In the genomic region with DNA sequence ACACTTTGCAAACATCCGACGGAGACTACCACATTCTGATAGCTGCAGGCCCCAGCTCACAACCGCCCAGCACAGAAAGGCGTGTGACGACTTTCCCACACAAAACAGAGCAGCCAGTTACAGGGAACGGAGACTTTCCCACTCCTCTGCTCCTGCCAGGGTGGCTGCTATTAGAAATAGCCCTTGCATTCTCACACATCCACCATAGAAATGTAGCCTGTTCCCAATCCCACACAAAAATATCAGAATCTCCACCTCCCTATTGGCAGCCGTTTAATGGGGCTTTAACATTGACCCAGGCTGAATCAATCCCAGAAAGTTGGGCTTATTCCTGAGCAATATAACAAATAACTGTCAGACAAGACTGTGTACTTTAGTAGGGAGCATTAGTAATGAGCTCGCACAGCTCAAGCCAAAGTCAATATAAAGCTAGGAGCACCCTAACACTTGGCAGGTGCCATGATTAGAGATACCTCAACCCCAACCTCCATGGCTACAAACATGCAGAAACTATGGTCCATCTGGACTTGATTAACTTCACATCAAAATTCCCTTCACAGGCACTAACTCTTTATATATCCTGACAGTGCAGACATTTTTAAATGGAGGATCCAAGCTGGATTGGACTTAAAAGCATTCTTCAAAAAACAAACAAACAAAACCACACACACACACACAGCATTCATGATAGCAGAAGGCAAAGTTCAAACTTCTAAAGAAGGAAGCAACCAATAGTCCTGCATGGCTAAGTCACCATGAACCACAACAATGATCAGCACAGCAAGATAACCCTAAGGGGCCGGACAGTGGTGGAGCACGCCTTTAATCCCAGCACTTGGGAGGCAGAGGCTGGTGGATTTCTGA, we compare ENCODE assay signal across 20 mouse cellular contexts. TPM values are rescaled to one million over a fixed set of nuclear protein-coding genes. Genes with fewer than 3 reads are reported as not detected.
DNase-seq lines count a peak whose midpoint lies in the region; ATAC-seq and TF ChIP-seq lines count a peak whose summit lies in the region.
"Had no signal": no experiment of that assay in that cellular context is flagged by ENCODE, and none has a peak within 500 bp of the region (broad histone marks: within the 10 kb centered on the region; RNA-seq: fewer than 3 reads in every experiment).

No protein-coding gene starts in this region.

- H3K4me2 ChIP-seq in limb, embryonic 15.5 days = no peak overlapping the region
- H3K4me2 ChIP-seq: heart, embryonic 12.5 days; hindbrain, embryonic 15.5 days; midbrain, embryonic 13.5 days; neural tube, embryonic 15.5 days had no signal

- H3K27ac ChIP-seq in liver, adult 2 months (replicated peaks; ENCODE audit: insufficient read depth, low read depth, low read length) = no peak overlapping the region
- 0 out of 2 replicates have a peak overlapping the region, but pooled peaks have one; percentile 12 for H3K27ac ChIP-seq in limb, embryonic 15.5 days
- H3K27ac ChIP-seq: hindbrain, embryonic 15.5 days; midbrain, embryonic 13.5 days; neural tube, embryonic 15.5 days had no signal

- H3K9me3 ChIP-seq in limb, embryonic 15.5 days = no peaks in the 10 kb centered on the region
- H3K9me3 ChIP-seq: heart, embryonic 12.5 days; hindbrain, embryonic 15.5 days; midbrain, embryonic 13.5 days; neural tube, embryonic 15.5 days had no signal

- peak; percentile 18 for DNase-seq in embryo, embryonic 11 days
- DNase-seq in embryo, embryonic 9.5 days (ENCODE audit: extremely low spot score) = no peak
- DNase-seq in liver, adult 2 months (ENCODE audit: extremely low read depth, low read depth, low spot score) = peak; percentile 73
- no peak for DNase-seq in liver
- peak; percentile 31 for DNase-seq in yolk sac, embryonic 10.5 days (ENCODE audit: low spot score)
- no peak for DNase-seq in adrenal gland, adult (ENCODE audit: inconsistent age in 2 of 2, low spot score in 1 of 2)
- no peak for DNase-seq in left cerebral cortex, adult 11 months (ENCODE audit: low spot score)
- DNase-seq: adrenal gland, postnatal 14 days; cerebellum, adult 18-20 months; heart, postnatal 36 days; kidney, postnatal 14 days; layer of hippocampus, adult 9-11 months; right cerebral cortex, postnatal 4 days; thymus, postnatal 4 days had no signal

- H3K27me3 ChIP-seq in liver, adult 2 months (ENCODE audit: control insufficient read depth, insufficient read depth, low read length) = peaks cover 8% of the 10 kb centered on the region; the same call in 1 of the 2 replicates
- H3K27me3 ChIP-seq in limb, embryonic 15.5 days = no peaks in the 10 kb centered on the region
- H3K27me3 ChIP-seq: heart, embryonic 12.5 days; hindbrain, embryonic 15.5 days; midbrain, embryonic 13.5 days; neural tube, embryonic 15.5 days had no signal

- WGBS in liver, adult 2 months = 71% methylated on average over 10 of the region's 10 CpGs
- WGBS in limb, embryonic 15.5 days = 59% methylated on average over 10 of the region's 10 CpGs

- TF ChIP-seq POLR2A in liver, adult 2 months (IDR thresholded peaks at IDR 0.05; ENCODE audit: extremely low read depth, insufficient read depth, low read length) = no peak

- no peak for TF ChIP-seq CTCF in liver, adult 2 months (IDR thresholded peaks at IDR 0.05; ENCODE audit: low read depth, low read length)

- no peak overlapping the region for H3K4me3 ChIP-seq in liver, adult 2 months (ENCODE audit: insufficient read depth, low read depth, low read length)
- no peak overlapping the region for H3K4me3 ChIP-seq in limb, embryonic 15.5 days
- H3K4me3 ChIP-seq: heart, embryonic 12.5 days; hindbrain, embryonic 15.5 days; midbrain, embryonic 13.5 days; myocyte; neural tube, embryonic 15.5 days had no signal

- H3K79me2 ChIP-seq in liver, adult 2 months (ENCODE audit: control insufficient read depth, insufficient read depth, low read length) = no peaks in the 10 kb centered on the region

- H3K9ac ChIP-seq in liver, adult 2 months (ENCODE audit: low read depth, low read length) = no peak overlapping the region
- no peak overlapping the region for H3K9ac ChIP-seq in limb, embryonic 15.5 days
- H3K9ac ChIP-seq: heart, embryonic 12.5 days; hindbrain, embryonic 15.5 days; midbrain, embryonic 13.5 days; neural tube, embryonic 15.5 days had no signal

- H3K4me1 ChIP-seq in liver, adult 2 months (ENCODE audit: control insufficient read depth, insufficient read depth, low read length) = no peaks in the 10 kb centered on the region
- H3K4me1 ChIP-seq in limb, embryonic 15.5 days = peaks cover 8% of the 10 kb centered on the region; the same call in 1 of the 2 replicates
- H3K4me1 ChIP-seq: hindbrain, embryonic 15.5 days; midbrain, embryonic 13.5 days; neural tube, embryonic 15.5 days had no signal

- ATAC-seq in limb, embryonic 15.5 days (ENCODE audit: insufficient number of reproducible peaks, low FRiP score, low TSS enrichment, low read depth) = peak; percentile 67
- ATAC-seq: midbrain, embryonic 13.5 days had no signal

- no peaks in the 10 kb centered on the region for H3K36me3 ChIP-seq in liver, adult 2 months (ENCODE audit: control insufficient read depth, insufficient read depth, low read length)
- H3K36me3 ChIP-seq in limb, embryonic 15.5 days = no peaks in the 10 kb centered on the region
- H3K36me3 ChIP-seq: heart, embryonic 12.5 days; hindbrain, embryonic 15.5 days; midbrain, embryonic 13.5 days; neural tube, embryonic 15.5 days had no signal

RNA-seq across cellular contexts. Expression of a gene that starts 45.4 kb away (rescaled TPM):
- 3.0 and 5.6 TPM in 2 replicates for total RNA-seq in liver, adult 2 months (2014; rRNA removed)
- polyA plus RNA-seq in liver, adult 2 months (2012; rRNA removed) = 2.5 TPM in 2 replicates
- 31.1 and 35.9 TPM in 2 replicates for polyA plus RNA-seq in limb, embryonic 15.5 days (2015; fragmentation: Nextera tagmentation; extraction: Ambion mirVana)

Comparison
In these comparisons a context has a peak if more than half of its experiments do, and no peak if none do; other contexts are left out.
1. DNase-seq: peak in embryo, embryonic 11 days (single experiment), liver, adult 2 months (single experiment) and yolk sac, embryonic 10.5 days (single experiment); none in embryo, embryonic 9.5 days (single experiment), liver (single experiment), adrenal gland, adult (0 of 2) and left cerebral cortex, adult 11 months (single experiment).